In genomic region chr8:128654365-128655099, GRCm38 (mm10) we compare ENCODE assay signal across 8 mouse cellular contexts. TPM values are rescaled to one million over a fixed set of nuclear protein-coding genes. Genes with fewer than 3 reads are reported as not detected.
A peak's percentile ranks its signal among the peaks of the same experiment; 100 is the strongest.
DNase-seq lines count a peak whose midpoint lies in the region; ATAC-seq and TF ChIP-seq lines count a peak whose summit lies in the region.

No protein-coding gene starts in this region.

- peak overlapping the region; percentile 66 for H3K4me2 ChIP-seq in embryonic facial prominence, embryonic 14.5 days (ENCODE audit: low read depth, low read length)
- peak overlapping the region; percentile 56 for H3K4me2 ChIP-seq in heart, embryonic 11.5 days
- H3K4me2 ChIP-seq in kidney, embryonic 15.5 days = peak overlapping the region; percentile 64
- H3K4me2 ChIP-seq in midbrain, postnatal 0 days (ENCODE audit: low read depth, low read length, poor library complexity, severe bottlenecking) = peak overlapping the region; percentile 52

- peak overlapping the region; percentile 89 for H3K27ac ChIP-seq in embryonic facial prominence, embryonic 14.5 days (replicated peaks; ENCODE audit: low read depth, low read length)
- peak overlapping the region; percentile 98 for H3K27ac ChIP-seq in heart, embryonic 11.5 days (ENCODE audit: low read depth, low read length)
- peak overlapping the region; percentile 97 for H3K27ac ChIP-seq in kidney, embryonic 15.5 days
- H3K27ac ChIP-seq in midbrain, postnatal 0 days (ENCODE audit: low read depth, low read length) = peak overlapping the region; percentile 26

- 3% methylated on average over 16 of the region's 16 CpGs for WGBS in embryonic facial prominence, embryonic 14.5 days
- WGBS in heart, embryonic 11.5 days (ENCODE audit: insufficient replicate concordance) = 1% methylated on average over 16 of the region's 16 CpGs
- WGBS in kidney, embryonic 15.5 days = under 1% methylated on average over 16 of the region's 16 CpGs
- 3% methylated on average over 16 of the region's 16 CpGs for WGBS in midbrain, postnatal 0 days

- TF ChIP-seq CTCF in midbrain, postnatal 0 days (IDR thresholded peaks at IDR 0.05) = no peak

- peak overlapping the region; percentile 31 for H3K4me3 ChIP-seq in embryonic facial prominence, embryonic 14.5 days (ENCODE audit: low read depth, low read length)
- peak overlapping the region; percentile 6; the same call in 1 of the 2 replicates for H3K4me3 ChIP-seq in heart, embryonic 11.5 days (ENCODE audit: low read depth, low read length)
- H3K4me3 ChIP-seq in kidney, embryonic 15.5 days (replicated peaks) = peak overlapping the region; percentile 33
- H3K4me3 ChIP-seq in midbrain, postnatal 0 days (ENCODE audit: low read depth, low read length) = peak overlapping the region; percentile 18; the same call in 1 of the 2 replicates

- peaks cover 8% of the 10 kb centered on the region; the same call in 1 of the 2 replicates for H3K9me3 ChIP-seq in embryonic facial prominence, embryonic 14.5 days (ENCODE audit: control insufficient read depth, low read length)
- H3K9me3 ChIP-seq in heart, embryonic 11.5 days (replicated peaks; ENCODE audit: control insufficient read depth, low read length) = no peaks in the 10 kb centered on the region
- no peaks in the 10 kb centered on the region for H3K9me3 ChIP-seq in kidney, embryonic 15.5 days (replicated peaks)
- no peaks in the 10 kb centered on the region for H3K9me3 ChIP-seq in midbrain, postnatal 0 days (ENCODE audit: low read length)

- peaks cover 7% of the 10 kb centered on the region for H3K4me1 ChIP-seq in embryonic facial prominence, embryonic 14.5 days (ENCODE audit: control insufficient read depth, insufficient read depth, low read length)
- H3K4me1 ChIP-seq in heart, embryonic 11.5 days (ENCODE audit: control insufficient read depth, insufficient read depth, low read length) = peaks cover 9% of the 10 kb centered on the region
- H3K4me1 ChIP-seq in kidney, embryonic 15.5 days = peaks cover 24% of the 10 kb centered on the region
- no peaks in the 10 kb centered on the region for H3K4me1 ChIP-seq in midbrain, postnatal 0 days (ENCODE audit: insufficient read depth, low read length)

- peak; percentile 94 for ATAC-seq in embryonic facial prominence, embryonic 14.5 days (ENCODE audit: low read depth)
- peak; percentile 84 for ATAC-seq in heart, embryonic 11.5 days (replicated peaks; ENCODE audit: insufficient number of reproducible peaks, low FRiP score, low TSS enrichment)
- ATAC-seq in kidney, embryonic 15.5 days (replicated peaks; ENCODE audit: low FRiP score) = peak; percentile 94
- peak; percentile 82 for ATAC-seq in midbrain, postnatal 0 days (ENCODE audit: low FRiP score)

- DNase-seq in 3134 (ENCODE audit: extremely low read depth, insufficient read length, low spot score) (peak; percentile 88), liver (peak; percentile 75)
- peak; percentile 15 to 48 for DNase-seq in adrenal gland, postnatal 4 days (ENCODE audit: low spot score in 2 of 2)
- peak; percentile 92 for DNase-seq in embryonic facial prominence, embryonic 14.5 days (ENCODE audit: low spot score)
- peak; percentile 72 for DNase-seq in midbrain, postnatal 0 days (ENCODE audit: low spot score)
- peak; percentile 56 to 75 for DNase-seq in spleen, postnatal 4 days (ENCODE audit: low spot score in 2 of 2)

- H3K9ac ChIP-seq in embryonic facial prominence, embryonic 14.5 days (ENCODE audit: low read depth, low read length) = peak overlapping the region; percentile 61
- H3K9ac ChIP-seq in heart, embryonic 11.5 days (ENCODE audit: low read depth, low read length) = peak overlapping the region; percentile 78
- peak overlapping the region; percentile 31; the same call in 1 of the 2 replicates for H3K9ac ChIP-seq in kidney, embryonic 15.5 days
- peak overlapping the region; percentile 40 for H3K9ac ChIP-seq in midbrain, postnatal 0 days (replicated peaks; ENCODE audit: low read length, poor library complexity, severe bottlenecking)

- H3K36me3 ChIP-seq in embryonic facial prominence, embryonic 14.5 days (ENCODE audit: control insufficient read depth, insufficient read depth, low read length) = no peaks in the 10 kb centered on the region
- no peaks in the 10 kb centered on the region for H3K36me3 ChIP-seq in heart, embryonic 11.5 days (ENCODE audit: control insufficient read depth, insufficient read depth, low read length)
- no peaks in the 10 kb centered on the region for H3K36me3 ChIP-seq in kidney, embryonic 15.5 days
- no peaks in the 10 kb centered on the region for H3K36me3 ChIP-seq in midbrain, postnatal 0 days (ENCODE audit: insufficient read depth, low read length)

- no peaks in the 10 kb centered on the region for H3K27me3 ChIP-seq in embryonic facial prominence, embryonic 14.5 days (replicated peaks; ENCODE audit: control insufficient read depth, insufficient read depth, low read length)
- H3K27me3 ChIP-seq in heart, embryonic 11.5 days (ENCODE audit: control insufficient read depth, insufficient read depth, low read length) = no peaks in the 10 kb centered on the region
- H3K27me3 ChIP-seq in kidney, embryonic 15.5 days = no peaks in the 10 kb centered on the region
- no peaks in the 10 kb centered on the region for H3K27me3 ChIP-seq in midbrain, postnatal 0 days (ENCODE audit: insufficient read depth, low read length)

RNA-seq across cellular contexts. Expression of gene Itgb1, which starts 30.9 kb away (rescaled TPM):
- 100 to 1,000 TPM; 332 to 338 TPM for total RNA-seq in adrenal gland, postnatal 4 days (2021)
- polyA plus RNA-seq in embryonic facial prominence, embryonic 14.5 days (2014; fragmentation: Nextera tagmentation; extraction: Ambion mirVana) = 331 and 346 TPM in 2 replicates
- 314 and 434 TPM in 2 replicates for polyA plus RNA-seq in heart, embryonic 11.5 days (2014; fragmentation: Nextera tagmentation; extraction: Ambion mirVana)
- polyA plus RNA-seq in kidney, embryonic 15.5 days (2015; fragmentation: Nextera tagmentation; extraction: Ambion mirVana) = 288 and 292 TPM in 2 replicates
- total RNA-seq in midbrain, postnatal 0 days (2014; rRNA removed) = 56.1 and 71.8 TPM in 2 replicates
- polyA plus RNA-seq in midbrain, postnatal 0 days (2015; fragmentation: Nextera tagmentation; extraction: Ambion mirVana) = 57.6 and 59.7 TPM in 2 replicates

Comparison
In these comparisons a context has a peak if more than half of its experiments do, and no peak if none do; other contexts are left out.
1. Peak in every context shown above with its lines: DNase-seq, ATAC-seq, H3K4me3 ChIP-seq and H3K27ac ChIP-seq.
2. DNase-seq: peak in every context shown above with its lines; median percentile 92 in embryonic facial prominence, embryonic 14.5 days; 88 in 3134; 75 in liver; 72 in midbrain, postnatal 0 days; 66 in spleen, postnatal 4 days; 32 in adrenal gland, postnatal 4 days.
3. H3K27ac ChIP-seq: peak in every context shown above with its lines; median percentile 98 in heart, embryonic 11.5 days; 97 in kidney, embryonic 15.5 days; 89 in embryonic facial prominence, embryonic 14.5 days; 26 in midbrain, postnatal 0 days.